Mouse (Mus musculus) C2C12 (cell line): ENCODE measurements around the gene Klhl36.

Experiments used
- CEBPB ChIP-seq: IDR thresholded peaks from one replicate; pipeline ENCODE4 v1.6.1; 2011; ENCODE audit warnings: low read depth, mild to moderate bottlenecking, control low read depth, moderate library complexity
- CTCF ChIP-seq: IDR thresholded peaks from one replicate; pipeline ENCODE4 v1.5.1; 2011; ENCODE audit not compliant: control insufficient read depth, insufficient read depth, insufficient read length
- MAX ChIP-seq: IDR thresholded peaks from one replicate; pipeline ENCODE4 v1.6.1; 2011; ENCODE audit warnings: mild to moderate bottlenecking, control low read depth

DNA sequence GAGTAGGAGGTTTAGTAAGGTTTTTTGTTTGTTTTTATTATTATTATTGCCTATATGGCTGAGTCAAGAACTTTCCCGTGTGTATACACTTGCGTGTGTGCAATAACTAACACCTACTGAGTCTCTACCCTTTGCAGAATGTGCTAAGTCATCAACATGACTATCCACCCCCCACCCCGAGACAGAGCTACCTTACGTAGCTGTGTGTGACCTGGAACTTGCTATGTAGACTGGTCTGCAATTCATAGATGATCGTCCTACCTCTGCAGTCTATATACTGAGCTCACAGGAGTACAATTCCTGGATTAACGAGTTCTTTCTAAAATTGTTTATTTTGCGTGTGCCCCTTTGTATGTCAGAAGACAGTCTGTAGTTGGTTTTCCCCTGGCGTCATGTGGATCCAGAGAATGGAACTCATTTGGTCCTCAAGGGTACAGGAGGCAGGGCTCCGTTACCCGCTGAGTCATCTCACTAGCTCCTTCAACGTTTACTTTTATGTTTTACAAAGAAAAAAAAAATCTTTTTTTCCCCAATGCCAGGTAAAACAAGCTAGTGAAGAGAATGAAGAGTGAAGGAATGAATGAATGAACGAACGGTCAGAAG is 48.0 kb downstream of the Klhl36 start, which contains the start of gene Usp10:
- TF ChIP-seq CTCF (no peak), MAX (no peak), CEBPB (no peak)
